Mouse (Mus musculus) liver, embryonic 15.5 days (tissue): ENCODE data around the gene Steap3. TPM values are rescaled to one million over a fixed set of nuclear protein-coding genes. Genes with fewer than 3 reads are reported as not detected.

Source experiments
- ATAC-seq: fragments of 200-750 bp; cut with Nextera tagmentation; 2 replicates; pipeline ENCODE4 v1.8.0; 2017; ENCODE audit warnings: moderate number of reproducible peaks, mild to moderate bottlenecking, moderate library complexity; ENCODE audit not compliant: insufficient read depth
- H3K27ac ChIP-seq: fragments of 300-500 bp; sonication (generic); replicated peaks from 2 replicates; pipeline ENCODE4 v1.5.1; 2015; ENCODE audit warnings: mild to moderate bottlenecking, inconsistent platforms
- H3K27me3 ChIP-seq: fragments of 300-500 bp; sonication (generic); 2 replicates; pipeline ENCODE4 v1.6.1; 2015; ENCODE audit warnings: mild to moderate bottlenecking, inconsistent platforms
- H3K36me3 ChIP-seq: fragments of 300-500 bp; sonication (generic); replicated peaks from 2 replicates; pipeline ENCODE4 v1.6.1; 2015; ENCODE audit warnings: moderate library complexity, mild to moderate bottlenecking, inconsistent platforms
- H3K4me1 ChIP-seq: fragments of 300-500 bp; sonication (generic); replicated peaks from 2 replicates; pipeline ENCODE4 v1.6.1; 2015; ENCODE audit warnings: inconsistent platforms
- H3K4me2 ChIP-seq: fragments of 300-500 bp; sonication (generic); 2 replicates; pipeline ENCODE4 v1.6.1; 2015; ENCODE audit warnings: moderate library complexity, mild to moderate bottlenecking, inconsistent platforms
- H3K4me3 ChIP-seq: fragments of 300-500 bp; sonication (generic); replicated peaks from 2 replicates; pipeline ENCODE4 v1.5.1; 2015; ENCODE audit warnings: mild to moderate bottlenecking, inconsistent platforms
- H3K9ac ChIP-seq: fragments of 300-500 bp; sonication (generic); 2 replicates; pipeline ENCODE4 v1.6.1; 2015; ENCODE audit warnings: moderate library complexity, mild to moderate bottlenecking, inconsistent platforms
- H3K9me3 ChIP-seq: fragments of 300-500 bp; sonication (generic); replicated peaks from 2 replicates; pipeline ENCODE4 v1.6.1; 2016; ENCODE audit warnings: inconsistent platforms
- WGBS: fragments of 180-500 bp; shearing (Covaris S2); methylation state at CpG from one replicate; pipeline ENCODE4 v1.1.7; 2015; ENCODE audit warnings: mixed read lengths; ENCODE audit not compliant: insufficient replicate concordance; 5-methylcytosine and 5-hydroxymethylcytosine counted together
- polyA plus RNA-seq: library from polyadenylated mRNA; unstranded; fragments of >200 nt; fragmentation: Nextera tagmentation; extraction: Ambion mirVana; gene quantifications from 2 replicates; pipeline ENCODE4 v1.2.1, GENCODE M21; 2015

Gene Steap3
- polyA plus RNA-seq, 1 experiment from 2014 or later: 43.4 TPM

- no peaks in the 10 kb centered on the region for H3K27me3 ChIP-seq
- no peak for ATAC-seq
- no peak overlapping the region for H3K4me3 ChIP-seq
- H3K36me3 ChIP-seq: no peaks in the 10 kb centered on the region
- no peak overlapping the region for H3K9ac ChIP-seq
- H3K9me3 ChIP-seq: no peaks in the 10 kb centered on the region
- 61% methylated on average over 6 of the region's 6 CpGs for WGBS
- H3K27ac ChIP-seq: no peak overlapping the region
- no peaks in the 10 kb centered on the region for H3K4me1 ChIP-seq
- no peak overlapping the region for H3K4me2 ChIP-seq
Observed at GRCm38 (mm10) chr1:120186204-120186603, 86.3 kb downstream of the Steap3 start.

- Histone ChIP-seq H3K4me2 (no peak overlapping the region), H3K9me3 (no peaks in the 10 kb centered on the region), H3K27me3 (no peaks in the 10 kb centered on the region), H3K36me3 (no peaks in the 10 kb centered on the region), H3K27ac (no peak overlapping the region), H3K4me3 (no peak overlapping the region), H3K9ac (no peak overlapping the region), H3K4me1 (no peaks in the 10 kb centered on the region)
- 75% methylated on average over 8 of the region's 8 CpGs for WGBS
- no peak for ATAC-seq
Observed at GRCm38 (mm10) chr1:120177141-120177540, 95.4 kb downstream of the Steap3 start.

- Histone ChIP-seq H3K9ac (no peak overlapping the region), H3K4me1 (no peaks in the 10 kb centered on the region), H3K9me3 (no peaks in the 10 kb centered on the region), H3K27me3 (no peaks in the 10 kb centered on the region), H3K36me3 (no peaks in the 10 kb centered on the region), H3K4me2 (no peak overlapping the region), H3K27ac (no peak overlapping the region), H3K4me3 (no peak overlapping the region)
- 23% methylated on average over 14 of the region's 14 CpGs for WGBS
- no peak for ATAC-seq
Observed at GRCm38 (mm10) chr1:120176313-120176712, 96.2 kb downstream of the Steap3 start.

GRCm38 (mm10) chr1:120174991-120175390, 97.5 kb downstream of the Steap3 start:
- no peaks in the 10 kb centered on the region for H3K36me3 ChIP-seq
- H3K9ac ChIP-seq: no peak overlapping the region
- no peak overlapping the region for H3K4me2 ChIP-seq
- H3K4me1 ChIP-seq: no peaks in the 10 kb centered on the region
- H3K27ac ChIP-seq: no peak overlapping the region
- no peaks in the 10 kb centered on the region for H3K9me3 ChIP-seq
- 40% methylated on average over 4 of the region's 4 CpGs for WGBS
- H3K4me3 ChIP-seq: no peak overlapping the region
- H3K27me3 ChIP-seq: no peaks in the 10 kb centered on the region
- no peak for ATAC-seq

- H3K27ac ChIP-seq: no peak overlapping the region
- no peaks in the 10 kb centered on the region for H3K36me3 ChIP-seq
- no peak overlapping the region for H3K9ac ChIP-seq
- ATAC-seq: no peak
- H3K4me1 ChIP-seq: no peaks in the 10 kb centered on the region
- 57% methylated on average over 5 of the region's 5 CpGs for WGBS
- H3K27me3 ChIP-seq: no peaks in the 10 kb centered on the region
- H3K4me3 ChIP-seq: no peak overlapping the region
- no peak overlapping the region for H3K4me2 ChIP-seq
- H3K9me3 ChIP-seq: no peaks in the 10 kb centered on the region
Observed at GRCm38 (mm10) chr1:120171819-120172521, 100.5 kb downstream of the Steap3 start.

GRCm38 (mm10) chr1:120170307-120170706, 102.2 kb downstream of the Steap3 start:
- Histone ChIP-seq H3K36me3 (no peaks in the 10 kb centered on the region), H3K9ac (no peak overlapping the region), H3K9me3 (no peaks in the 10 kb centered on the region), H3K4me2 (no peak overlapping the region), H3K4me1 (no peaks in the 10 kb centered on the region), H3K27me3 (no peaks in the 10 kb centered on the region), H3K4me3 (no peak overlapping the region), H3K27ac (no peak overlapping the region)
- no peak for ATAC-seq
- WGBS: 59% methylated on average over 7 of the region's 7 CpGs

GRCm38 (mm10) chr1:120168674-120169073, 103.8 kb downstream of the Steap3 start:
- Histone ChIP-seq H3K36me3 (no peaks in the 10 kb centered on the region), H3K4me1 (no peaks in the 10 kb centered on the region), H3K4me3 (no peak overlapping the region), H3K9ac (no peak overlapping the region), H3K27me3 (no peaks in the 10 kb centered on the region), H3K4me2 (no peak overlapping the region), H3K27ac (no peak overlapping the region), H3K9me3 (no peaks in the 10 kb centered on the region)
- WGBS: 75% methylated on average over 7 of the region's 7 CpGs
- no peak for ATAC-seq

GRCm38 (mm10) chr1:120168016-120168415, 104.5 kb downstream of the Steap3 start:
- Histone ChIP-seq H3K27ac (no peak overlapping the region), H3K36me3 (no peaks in the 10 kb centered on the region), H3K4me1 (no peaks in the 10 kb centered on the region), H3K4me2 (no peak overlapping the region), H3K27me3 (no peaks in the 10 kb centered on the region), H3K9ac (no peak overlapping the region), H3K4me3 (no peak overlapping the region), H3K9me3 (no peaks in the 10 kb centered on the region)
- WGBS: 53% methylated on average over 4 of the region's 4 CpGs
- no peak for ATAC-seq

- WGBS: 24% methylated on average over 1 of the region's 1 CpGs
- no peak overlapping the region for H3K9ac ChIP-seq
- no peak for ATAC-seq
- H3K27ac ChIP-seq: no peak overlapping the region
- H3K9me3 ChIP-seq: no peaks in the 10 kb centered on the region
- no peaks in the 10 kb centered on the region for H3K4me1 ChIP-seq
- H3K4me3 ChIP-seq: no peak overlapping the region
- H3K27me3 ChIP-seq: no peaks in the 10 kb centered on the region
- no peak overlapping the region for H3K4me2 ChIP-seq
- no peaks in the 10 kb centered on the region for H3K36me3 ChIP-seq
Observed at GRCm38 (mm10) chr1:120162616-120163015, 109.9 kb downstream of the Steap3 start.

- 70% methylated on average over 5 of the region's 5 CpGs for whole genome bisulfite sequencing
- ATAC-seq: no peak
- Histone ChIP-seq H3K4me2 (no peak overlapping the region), H3K4me1 (no peaks in the 10 kb centered on the region), H3K9ac (no peak overlapping the region), H3K27ac (no peak overlapping the region), H3K27me3 (no peaks in the 10 kb centered on the region), H3K9me3 (no peaks in the 10 kb centered on the region), H3K36me3 (no peaks in the 10 kb centered on the region), H3K4me3 (no peak overlapping the region)
Observed at GRCm38 (mm10) chr1:120161502-120161901, 111.0 kb downstream of the Steap3 start.

- Histone ChIP-seq H3K27ac (no peak overlapping the region), H3K4me3 (no peak overlapping the region), H3K27me3 (no peaks in the 10 kb centered on the region), H3K4me2 (no peak overlapping the region), H3K9ac (no peak overlapping the region), H3K4me1 (no peaks in the 10 kb centered on the region), H3K9me3 (no peaks in the 10 kb centered on the region), H3K36me3 (no peaks in the 10 kb centered on the region)
- ATAC-seq: no peak
- WGBS: 70% methylated on average over 9 of the region's 9 CpGs
Observed at GRCm38 (mm10) chr1:120158474-120159127, 113.9 kb downstream of the Steap3 start.
